Mouse (Mus musculus): ENCODE measurements around the gene Atp6v0a1.

The Atp6v0a1 gene

DNA sequence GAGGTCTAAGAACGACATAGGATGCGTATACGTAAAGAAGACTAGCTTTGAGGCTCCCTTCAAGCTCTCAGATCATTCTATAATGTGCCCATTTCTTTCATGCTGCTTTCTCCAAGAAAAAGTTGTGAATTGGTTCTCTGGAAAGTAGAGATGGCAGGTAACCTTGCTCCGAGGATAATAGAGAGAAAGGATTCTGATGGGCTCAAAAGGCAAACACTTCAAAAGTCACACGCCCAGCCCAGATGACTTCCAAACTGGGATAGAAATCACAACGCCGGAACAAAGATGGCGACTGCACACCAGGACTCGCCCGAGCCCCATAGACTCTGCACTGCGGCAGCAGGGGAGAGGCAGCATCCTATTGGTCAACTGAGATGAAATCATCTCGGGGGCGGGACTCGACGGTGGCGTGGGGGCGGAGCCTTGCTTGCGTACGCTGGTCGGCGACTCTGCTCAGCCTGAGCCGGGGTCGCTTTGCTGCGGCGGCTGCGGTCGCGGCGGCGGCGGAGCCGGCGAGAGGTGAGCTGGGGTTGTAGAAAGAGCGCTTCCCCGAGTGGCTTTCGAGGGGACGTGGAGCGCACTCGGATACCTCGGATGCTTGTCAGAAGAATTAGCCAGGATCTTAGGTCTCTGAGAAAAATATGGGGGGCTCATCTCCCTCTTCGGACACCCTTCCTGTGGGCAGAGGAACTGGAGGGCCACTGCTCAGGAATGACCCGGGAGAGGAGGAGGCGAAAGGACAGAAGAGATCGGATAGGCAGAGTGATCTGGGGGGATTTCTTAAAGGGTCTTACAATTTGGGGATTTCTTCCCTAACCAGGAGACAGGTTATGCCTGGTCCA is at the start of gene Atp6v0a1:
Gene Atp6v0a1, plus strand, starts transcription at position 407 of the 842 bp plus-strand sequence.
- peak; percentile 96 for DNase-seq (ENCODE audit: extremely low read depth, insufficient read length, low spot score)

GRCm38 (mm10) chr11:100959464-100959810 is 49.8 kb upstream of the Atp6v0a1 start:
- DNase-seq (ENCODE audit: extremely low read depth, insufficient read length, low spot score): no peak

DNA sequence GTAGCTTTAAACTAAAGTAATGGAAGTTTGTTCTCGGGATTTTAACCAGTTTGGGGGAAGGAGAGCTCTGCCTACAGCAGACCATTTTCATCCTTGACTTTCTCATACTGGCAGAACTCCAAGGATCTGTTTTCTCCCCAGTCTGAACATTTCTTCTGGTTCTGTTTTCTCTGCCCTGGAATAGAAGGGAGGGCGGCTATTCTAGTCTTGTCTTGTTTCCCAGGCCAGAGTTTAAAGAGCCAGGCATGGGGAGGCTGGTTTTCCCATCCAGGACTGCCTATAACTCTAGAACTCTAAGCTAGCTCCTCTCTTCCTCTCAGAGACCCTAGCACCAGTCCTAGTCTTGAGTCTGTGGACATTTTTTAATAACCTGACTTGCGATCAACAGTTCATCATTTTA is 49.4 kb upstream of the Atp6v0a1 start:
- no peak for DNase-seq (ENCODE audit: extremely low read depth, insufficient read length, low spot score)

GRCm38 (mm10) chr11:100960540-100960939 is 48.7 kb upstream of the Atp6v0a1 start:
- no peak for DNase-seq (ENCODE audit: extremely low read depth, insufficient read length, low spot score)

GRCm38 (mm10) chr11:100962371-100962911 is 46.8 kb upstream of the Atp6v0a1 start:
- DNase-seq (ENCODE audit: extremely low read depth, insufficient read length, low spot score): peak; percentile 84

GRCm38 (mm10) chr11:100963647-100964046 is 45.6 kb upstream of the Atp6v0a1 start:
- peak; percentile 69 for DNase-seq (ENCODE audit: extremely low read depth, insufficient read length, low spot score)

DNA sequence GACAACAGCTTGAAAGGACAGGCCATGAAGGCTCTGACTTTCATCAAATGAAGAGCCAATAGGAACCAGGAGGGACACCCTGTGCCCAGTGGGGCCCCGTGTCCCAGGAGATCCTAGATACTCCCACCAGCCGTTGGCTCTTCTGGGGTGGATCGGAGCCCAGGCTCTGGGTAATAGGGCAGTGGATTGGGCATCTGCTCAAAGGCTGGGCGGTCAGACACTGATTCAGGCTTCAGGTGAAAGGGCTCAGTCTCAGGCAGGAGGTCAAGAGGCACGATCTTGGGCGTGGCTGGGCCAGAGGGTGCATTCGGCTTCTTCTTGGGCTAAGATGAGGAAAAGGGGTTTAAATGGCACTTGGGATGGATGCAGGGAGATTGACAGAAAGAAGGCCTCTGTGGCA is 45.1 kb upstream of the Atp6v0a1 start:
- no peak for DNase-seq (ENCODE audit: extremely low read depth, insufficient read length, low spot score)

DNA sequence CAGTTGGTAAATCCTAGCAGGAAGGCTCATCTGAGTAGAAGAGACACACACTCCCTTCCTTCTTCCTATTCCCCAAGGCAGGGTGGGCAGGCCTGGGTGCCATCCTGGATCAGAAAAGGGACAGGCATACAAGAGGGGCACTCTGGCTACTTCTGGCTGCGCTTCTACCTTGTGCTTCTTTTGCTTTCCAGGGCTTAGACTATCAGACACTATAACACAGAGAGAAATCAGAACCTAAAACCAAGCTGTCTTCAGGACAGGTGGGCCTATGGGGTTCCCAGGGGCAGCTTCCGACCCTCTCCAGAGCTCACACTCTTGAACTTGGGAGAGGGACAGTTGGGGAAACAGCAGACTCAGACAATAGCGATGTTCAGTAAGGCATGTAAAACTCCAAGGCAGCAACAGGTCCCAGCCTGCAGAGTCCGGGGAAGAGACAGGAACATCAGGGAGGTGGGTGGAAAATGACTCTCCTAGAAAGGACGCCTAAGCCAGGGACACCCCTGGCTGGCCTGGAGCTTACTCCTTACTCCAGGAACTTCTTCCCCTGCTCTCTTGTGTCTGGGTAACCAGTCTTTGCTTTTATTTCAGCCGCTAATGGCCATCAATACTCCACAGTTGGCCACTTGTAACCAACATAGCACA is 44.2 kb upstream of the Atp6v0a1 start:
- DNase-seq (ENCODE audit: extremely low read depth, insufficient read length, low spot score): no peak

GRCm38 (mm10) chr11:100965760-100966159 is 43.5 kb upstream of the Atp6v0a1 start:
- DNase-seq (ENCODE audit: extremely low read depth, insufficient read length, low spot score): no peak

GRCm38 (mm10) chr11:100967376-100967775 is 41.9 kb upstream of the Atp6v0a1 start:
- no peak for DNase-seq (ENCODE audit: extremely low read depth, insufficient read length, low spot score)

DNA sequence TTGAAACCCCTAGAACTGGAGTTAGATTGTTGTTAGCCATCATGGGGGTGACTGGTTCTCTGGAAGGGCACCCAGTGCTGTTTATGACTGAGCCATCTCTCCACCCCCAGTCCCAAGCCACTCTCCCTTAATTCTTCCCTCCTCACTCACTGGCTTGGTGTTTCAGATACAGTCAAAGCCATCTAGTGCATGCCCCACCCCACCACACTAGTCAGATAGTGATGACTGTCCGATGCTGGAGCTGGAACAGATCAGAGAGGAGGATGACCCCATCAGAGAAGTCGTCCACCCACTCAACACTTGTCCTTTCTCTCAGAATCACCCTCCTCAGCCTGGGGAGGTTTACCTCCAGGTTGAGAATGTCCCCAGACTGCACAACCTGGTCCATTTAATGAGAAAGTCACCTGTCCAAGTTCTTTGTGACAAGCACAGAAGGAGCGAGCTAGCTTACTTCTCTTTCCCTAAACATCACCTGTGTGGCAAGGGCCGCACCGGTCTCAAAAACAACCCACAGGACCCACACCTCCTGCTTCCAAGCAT is 41.3 kb upstream of the Atp6v0a1 start:
- no peak for DNase-seq (ENCODE audit: extremely low read depth, insufficient read length, low spot score)

GRCm38 (mm10) chr11:100968501-100968900 is 40.8 kb upstream of the Atp6v0a1 start:
- DNase-seq (ENCODE audit: extremely low read depth, insufficient read length, low spot score): no peak

GRCm38 (mm10) chr11:100969189-100969743 is 40.0 kb upstream of the Atp6v0a1 start:
- DNase-seq (ENCODE audit: extremely low read depth, insufficient read length, low spot score): no peak

DNA sequence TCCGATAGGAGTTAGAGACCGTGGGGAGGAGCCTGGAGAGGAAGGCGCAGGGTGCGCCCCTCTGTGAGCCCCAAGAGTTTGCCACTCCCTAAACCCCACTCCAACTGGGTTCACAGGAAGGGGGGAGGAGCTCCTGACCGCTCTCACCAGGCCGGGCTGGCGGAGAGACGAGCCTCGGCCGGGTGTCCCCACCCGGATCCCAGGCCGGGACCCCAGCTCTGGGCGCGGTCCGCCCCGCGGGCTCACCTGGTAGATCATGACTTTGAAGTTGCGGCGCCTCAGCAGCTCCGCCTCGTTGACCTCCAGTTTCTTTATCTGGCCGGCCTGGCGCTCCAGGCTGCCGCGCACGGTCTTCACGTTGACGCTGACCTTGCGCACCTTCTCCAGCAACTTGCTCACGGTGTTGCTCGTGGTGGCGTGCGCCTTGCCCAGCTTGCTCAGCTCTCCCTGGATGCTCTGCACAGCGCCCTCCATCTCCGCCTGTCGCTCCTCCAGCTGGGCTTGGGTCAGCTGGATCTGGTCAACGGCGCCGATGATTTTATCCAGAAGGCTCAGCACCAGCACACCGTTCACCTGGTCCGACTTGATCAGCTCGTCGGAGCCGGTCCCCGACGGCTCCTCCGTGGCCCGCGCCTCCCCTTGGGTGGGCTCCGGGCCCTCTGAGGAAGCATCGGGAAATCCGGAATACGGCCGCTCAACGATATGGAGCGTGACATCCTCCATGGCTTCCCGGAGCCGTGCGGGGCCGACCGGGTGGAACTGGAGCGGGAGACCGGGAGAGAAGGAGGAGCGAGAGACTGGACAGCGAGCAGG is 39.3 kb upstream of the Atp6v0a1 start:
- DNase-seq (ENCODE audit: extremely low read depth, insufficient read length, low spot score): peak; percentile 85

DNA sequence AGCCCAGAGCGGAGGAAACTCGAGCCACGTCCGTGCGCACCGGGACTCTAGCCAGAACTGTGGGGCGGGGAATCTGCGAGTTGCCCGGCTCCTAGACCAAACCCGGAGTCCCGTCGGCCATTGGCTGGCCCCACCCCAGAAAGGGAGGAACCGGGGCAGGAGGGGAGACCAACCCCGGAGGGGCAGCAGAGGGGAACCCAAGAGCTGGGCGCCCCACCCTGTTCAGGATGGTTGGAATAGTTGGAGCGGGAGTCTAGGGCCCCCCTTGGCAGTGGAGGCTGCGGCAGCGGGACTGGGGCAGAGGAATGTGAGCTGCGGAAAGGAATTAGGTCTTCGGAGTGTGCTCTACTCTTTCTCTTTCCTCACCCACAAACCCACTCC is 38.7 kb upstream of the Atp6v0a1 start, which contains the start of gene Cavin1:
Gene Cavin1, minus strand, starts transcription at position 331 of the 381 bp plus-strand sequence.
- DNase-seq (ENCODE audit: extremely low read depth, insufficient read length, low spot score): peak; percentile 99

DNA sequence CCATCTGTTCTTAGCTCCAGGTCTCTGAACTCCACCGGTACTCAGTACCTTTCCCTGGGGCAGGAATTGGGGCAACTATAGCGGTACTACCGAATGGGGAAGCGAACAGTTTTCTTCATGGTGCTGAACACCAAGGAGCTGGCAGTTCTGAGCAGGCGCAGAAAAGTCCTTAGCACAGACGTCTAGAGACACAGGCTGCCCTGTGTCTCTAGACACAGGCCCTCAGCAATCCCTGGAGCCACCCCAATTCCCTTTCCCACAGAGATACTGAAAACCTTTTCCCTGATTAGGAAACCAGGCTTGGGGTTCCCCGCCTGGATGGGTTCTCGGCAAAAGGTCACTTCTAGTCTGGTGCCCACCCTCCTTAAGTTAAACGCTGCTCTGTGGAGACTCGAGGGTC is 37.8 kb upstream of the Atp6v0a1 start:
- DNase-seq (ENCODE audit: extremely low read depth, insufficient read length, low spot score): no peak

DNA sequence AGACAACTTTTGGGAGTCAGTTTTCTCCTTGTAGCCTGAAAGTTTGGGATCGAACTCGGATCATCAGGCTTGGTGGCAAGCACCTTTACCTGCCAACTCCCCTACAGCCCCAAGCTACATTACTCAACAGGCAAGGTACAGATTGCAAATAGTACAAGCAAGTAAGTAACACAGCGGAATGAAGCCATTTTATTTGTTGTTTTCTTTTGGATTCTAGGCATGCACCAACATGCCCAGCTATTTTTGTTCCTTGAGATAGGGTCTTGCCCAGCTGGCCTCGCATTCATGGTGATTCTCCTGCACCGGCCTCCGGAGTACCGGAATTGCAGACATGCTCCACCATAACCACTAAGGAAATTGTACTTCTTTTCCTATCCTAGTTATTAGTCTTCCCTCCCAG is 36.0 kb upstream of the Atp6v0a1 start:
- DNase-seq (ENCODE audit: extremely low read depth, insufficient read length, low spot score): no peak

DNA sequence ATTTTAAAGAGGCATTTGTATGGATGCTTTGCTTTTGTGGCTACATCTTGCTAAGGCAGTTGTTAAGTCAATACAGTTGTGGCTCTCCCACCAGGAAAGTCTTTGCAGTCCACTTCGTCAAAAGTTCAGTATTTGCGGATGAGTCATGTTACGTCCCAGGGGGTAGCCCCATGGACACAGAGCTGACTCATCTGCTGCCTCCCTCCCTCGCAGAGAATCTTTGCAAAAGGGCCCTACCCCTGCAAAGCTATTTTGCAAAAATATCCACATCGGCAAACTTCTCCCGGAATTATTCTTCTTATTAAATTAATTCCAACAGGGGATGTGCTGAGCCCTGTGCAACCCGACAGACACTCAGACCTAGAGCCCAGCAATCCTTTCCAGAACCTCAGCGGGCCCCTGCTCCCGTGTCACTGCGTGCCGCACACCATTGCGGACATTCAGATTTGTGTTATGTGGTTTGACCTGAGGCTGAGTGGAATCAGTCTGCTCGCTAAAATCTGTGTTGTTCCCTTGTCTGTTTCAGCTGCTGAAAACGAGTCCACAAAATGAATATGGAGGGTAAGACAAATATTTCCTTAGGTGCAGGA is 34.8 kb upstream of the Atp6v0a1 start:
- DNase-seq (ENCODE audit: extremely low read depth, insufficient read length, low spot score): peak; percentile 68

DNA sequence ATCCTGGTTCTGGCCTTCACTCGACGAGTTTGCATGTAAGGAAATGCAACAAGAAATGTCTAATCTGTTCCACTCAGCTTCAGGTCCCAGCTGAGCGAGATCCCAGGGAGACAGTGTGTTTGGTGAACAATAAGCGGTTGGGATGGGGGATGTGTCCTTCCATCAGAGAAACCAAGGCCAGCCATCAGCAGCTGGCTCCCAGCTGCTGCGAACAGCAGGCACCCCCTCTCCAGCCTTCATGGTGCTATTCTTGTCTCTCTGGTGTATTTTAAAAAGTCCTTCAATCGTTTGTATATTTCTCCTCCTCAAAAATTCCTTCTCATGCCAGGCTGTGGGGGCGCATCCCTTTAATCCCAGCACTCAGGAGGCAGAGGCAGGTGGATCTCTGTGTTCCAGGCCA is 34.0 kb upstream of the Atp6v0a1 start:
- DNase-seq (ENCODE audit: extremely low read depth, insufficient read length, low spot score): no peak

GRCm38 (mm10) chr11:100979887-100980286 is 29.4 kb upstream of the Atp6v0a1 start:
- peak; percentile 58 for DNase-seq (ENCODE audit: extremely low read depth, insufficient read length, low spot score)
